Mouse (Mus musculus): ENCODE results near the gene Slc29a3. TPM values are rescaled to one million over a fixed set of nuclear protein-coding genes. Genes with fewer than 3 reads are reported as not detected.
"Not testable (repeated sequence)": the region's sequence is repeated elsewhere in the genome, so short reads cannot be mapped to it uniquely, and the experiment has no call there.

The Slc29a3 gene
- polyA plus RNA-seq, 1 experiment from 2014 or later = 12.7 TPM

- Histone ChIP-seq H3K27ac (replicated peaks) (no peak overlapping the region), H3K36me3 (replicated peaks) (no peaks in the 10 kb centered on the region), H3K27me3 (replicated peaks; ENCODE audit: low read depth, poor library complexity, severe bottlenecking) (no peaks in the 10 kb centered on the region), H3K4me3 (no peak overlapping the region), H3K9me3 (no peaks in the 10 kb centered on the region), H3K4me1 (peaks cover 23% of the 10 kb centered on the region)
- no peak for DNase-seq (ENCODE audit: low spot score)
These were observed 3.6 kb upstream of the Slc29a3 start for GRCm38 (mm10) chr10:60756146-60756545.

- H3K4me3 ChIP-seq = no peak overlapping the region
- H3K4me1 ChIP-seq = peaks cover 23% of the 10 kb centered on the region
- H3K36me3 ChIP-seq (replicated peaks) = peaks cover 9% of the 10 kb centered on the region
- no peak overlapping the region for H3K27ac ChIP-seq (replicated peaks)
- H3K27me3 ChIP-seq (replicated peaks; ENCODE audit: low read depth, poor library complexity, severe bottlenecking) = no peaks in the 10 kb centered on the region
- WGBS = 81% methylated on average over 8 of the region's 8 CpGs
- H3K9me3 ChIP-seq = no peaks in the 10 kb centered on the region
- no peak for DNase-seq (ENCODE audit: low spot score)
These were observed 1.3 kb upstream of the Slc29a3 start for GRCm38 (mm10) chr10:60753941-60754340.

- Histone ChIP-seq H3K4me1 (peaks cover 23% of the 10 kb centered on the region), H3K4me3 (peak overlapping the region; percentile 77), H3K27ac (replicated peaks) (peak overlapping the region; percentile 90; the same call in 1 of the 2 replicates), H3K27me3 (replicated peaks; ENCODE audit: low read depth, poor library complexity, severe bottlenecking) (no peaks in the 10 kb centered on the region), H3K36me3 (replicated peaks) (peaks cover 16% of the 10 kb centered on the region), H3K9me3 (no peaks in the 10 kb centered on the region)
- no peak for DNase-seq (ENCODE audit: low spot score)
- WGBS = 61% methylated on average over 9 of the region's 9 CpGs
These were observed 667 bp upstream of the Slc29a3 start for GRCm38 (mm10) chr10:60753261-60753660.

- H3K27me3 ChIP-seq (replicated peaks; ENCODE audit: low read depth, poor library complexity, severe bottlenecking) = no peaks in the 10 kb centered on the region
- no peak for DNase-seq (ENCODE audit: low spot score)
- no peaks in the 10 kb centered on the region for H3K9me3 ChIP-seq
- no peak overlapping the region; the same call in 1 of the 2 replicates for H3K27ac ChIP-seq (replicated peaks)
- peaks cover 15% of the 10 kb centered on the region for H3K4me1 ChIP-seq
- peaks cover 16% of the 10 kb centered on the region for H3K36me3 ChIP-seq (replicated peaks)
- WGBS = 90% methylated on average over 6 of the region's 6 CpGs
- H3K4me3 ChIP-seq = no peak overlapping the region
These were observed 4.9 kb downstream of the Slc29a3 start for GRCm38 (mm10) chr10:60747667-60748212.

- 87% methylated on average over 2 of the region's 2 CpGs for WGBS
- no peaks in the 10 kb centered on the region for H3K9me3 ChIP-seq
- DNase-seq (ENCODE audit: low spot score) = no peak
- H3K4me3 ChIP-seq = no peak overlapping the region
- no peaks in the 10 kb centered on the region for H3K27me3 ChIP-seq (replicated peaks; ENCODE audit: low read depth, poor library complexity, severe bottlenecking)
- peaks cover 24% of the 10 kb centered on the region for H3K36me3 ChIP-seq (replicated peaks)
- H3K27ac ChIP-seq (replicated peaks) = no peak overlapping the region
- H3K4me1 ChIP-seq = peaks cover 3% of the 10 kb centered on the region; the same call in 1 of the 2 replicates
These were observed 6.1 kb downstream of the Slc29a3 start for GRCm38 (mm10) chr10:60746512-60746911.

GRCm38 (mm10) chr10:60744543-60745290, 7.9 kb downstream of the Slc29a3 start:
- H3K27me3 ChIP-seq (replicated peaks; ENCODE audit: low read depth, poor library complexity, severe bottlenecking) = no peaks in the 10 kb centered on the region
- H3K27ac ChIP-seq (replicated peaks) = no peak overlapping the region
- H3K36me3 ChIP-seq (replicated peaks) = peaks cover 17% of the 10 kb centered on the region; the same call in 1 of the 2 replicates
- H3K9me3 ChIP-seq = no peaks in the 10 kb centered on the region
- no peak overlapping the region for H3K4me3 ChIP-seq
- DNase-seq (ENCODE audit: low spot score) = no peak
- no peaks in the 10 kb centered on the region; the same call in 1 of the 2 replicates for H3K4me1 ChIP-seq
- 93% methylated on average over 14 of the region's 14 CpGs for WGBS

- Histone ChIP-seq H3K4me3 (no peak overlapping the region), H3K27ac (replicated peaks) (no peak overlapping the region), H3K9me3 (no peaks in the 10 kb centered on the region), H3K36me3 (replicated peaks) (peaks cover 12% of the 10 kb centered on the region; the same call in 1 of the 2 replicates), H3K4me1 (no peaks in the 10 kb centered on the region; the same call in 1 of the 2 replicates), H3K27me3 (replicated peaks; ENCODE audit: low read depth, poor library complexity, severe bottlenecking) (no peaks in the 10 kb centered on the region)
- WGBS = 69% methylated on average over 9 of the region's 9 CpGs
- no peak for DNase-seq (ENCODE audit: low spot score)
These were observed 8.9 kb downstream of the Slc29a3 start for GRCm38 (mm10) chr10:60743681-60744080.

- no peak overlapping the region for H3K27ac ChIP-seq (replicated peaks)
- H3K36me3 ChIP-seq (replicated peaks) = peaks cover 8% of the 10 kb centered on the region; the same call in 1 of the 2 replicates
- no peak overlapping the region for H3K4me3 ChIP-seq
- DNase-seq (ENCODE audit: low spot score) = no peak
- no peaks in the 10 kb centered on the region for H3K27me3 ChIP-seq (replicated peaks; ENCODE audit: low read depth, poor library complexity, severe bottlenecking)
- H3K4me1 ChIP-seq = no peaks in the 10 kb centered on the region; the same call in 1 of the 2 replicates
- no peaks in the 10 kb centered on the region for H3K9me3 ChIP-seq
- WGBS = 83% methylated on average over 6 of the region's 6 CpGs
These were observed 9.7 kb downstream of the Slc29a3 start for GRCm38 (mm10) chr10:60742942-60743341.

GRCm38 (mm10) chr10:60742296-60742695, 10.3 kb downstream of the Slc29a3 start:
- not testable (repeated sequence) for DNase-seq (ENCODE audit: low spot score); H3K4me3 ChIP-seq; H3K4me1 ChIP-seq; H3K27ac ChIP-seq (replicated peaks); H3K36me3 ChIP-seq (replicated peaks); H3K9me3 ChIP-seq; H3K27me3 ChIP-seq (replicated peaks; ENCODE audit: low read depth, poor library complexity, severe bottlenecking)
- WGBS = 66% methylated on average over 1 of the region's 1 CpGs

GRCm38 (mm10) chr10:60741435-60741834, 11.2 kb downstream of the Slc29a3 start:
- Histone ChIP-seq H3K27me3 (replicated peaks; ENCODE audit: low read depth, poor library complexity, severe bottlenecking) (no peaks in the 10 kb centered on the region), H3K36me3 (replicated peaks) (peaks cover 8% of the 10 kb centered on the region; the same call in 1 of the 2 replicates), H3K9me3 (no peaks in the 10 kb centered on the region), H3K4me3 (no peak overlapping the region), H3K27ac (replicated peaks) (no peak overlapping the region), H3K4me1 (peaks cover 7% of the 10 kb centered on the region; the same call in 1 of the 2 replicates)
- no peak for DNase-seq (ENCODE audit: low spot score)
- 82% methylated on average over 7 of the region's 7 CpGs for WGBS

GRCm38 (mm10) chr10:60739619-60740363, 12.8 kb downstream of the Slc29a3 start:
- Histone ChIP-seq H3K27ac (replicated peaks) (no peak overlapping the region), H3K27me3 (replicated peaks; ENCODE audit: low read depth, poor library complexity, severe bottlenecking) (no peaks in the 10 kb centered on the region), H3K36me3 (replicated peaks) (peaks cover 8% of the 10 kb centered on the region; the same call in 1 of the 2 replicates), H3K9me3 (no peaks in the 10 kb centered on the region), H3K4me1 (peaks cover 7% of the 10 kb centered on the region; the same call in 1 of the 2 replicates), H3K4me3 (no peak overlapping the region)
- 86% methylated on average over 4 of the region's 4 CpGs for WGBS
- DNase-seq (ENCODE audit: low spot score) = no peak

GRCm38 (mm10) chr10:60737886-60738640, 14.5 kb downstream of the Slc29a3 start:
- DNase-seq (ENCODE audit: low spot score) = no peak
- Histone ChIP-seq H3K36me3 (replicated peaks) (peaks cover 8% of the 10 kb centered on the region; the same call in 1 of the 2 replicates), H3K4me3 (no peak overlapping the region), H3K27me3 (replicated peaks; ENCODE audit: low read depth, poor library complexity, severe bottlenecking) (peaks cover 5% of the 10 kb centered on the region; the same call in 1 of the 2 replicates), H3K9me3 (no peaks in the 10 kb centered on the region), H3K27ac (replicated peaks) (no peak overlapping the region), H3K4me1 (peaks cover 7% of the 10 kb centered on the region; the same call in 1 of the 2 replicates)
- 90% methylated on average over 8 of the region's 9 CpGs for WGBS

All from embryonic facial prominence, embryonic 10.5 days (tissue).